Mouse (Mus musculus) WW6 (cell line): ENCODE results near the gene Spn.
"Not testable (repeated sequence)": the region's sequence is repeated elsewhere in the genome, so short reads cannot be mapped to it uniquely, and the experiment has no call there.

Source experiments
- DNase-seq: peaks from one replicate; pipeline ENCODE4 v3.0.0-alpha.2; 2013; ENCODE audit warnings: low read depth, low spot score

Spn gene

GRCm38 (mm10) chr7:127105551-127105950, 32.1 kb downstream of the Spn start:
- no peak for DNase-seq

- peak; percentile 86 for DNase-seq
Observed at GRCm38 (mm10) chr7:127104560-127105332, 32.9 kb downstream of the Spn start.

GRCm38 (mm10) chr7:127103960-127104359, 33.7 kb downstream of the Spn start:
- DNase-seq = no peak

- DNase-seq = no peak
Observed at GRCm38 (mm10) chr7:127102148-127102547, 35.5 kb downstream of the Spn start.

- DNase-seq = no peak
Observed at GRCm38 (mm10) chr7:127101451-127102016, 36.1 kb downstream of the Spn start.

GRCm38 (mm10) chr7:127099528-127099927, 38.1 kb downstream of the Spn start:
- no peak for DNase-seq

- DNase-seq = no peak
Observed at GRCm38 (mm10) chr7:127098950-127099349, 38.7 kb downstream of the Spn start.

- DNase-seq = no peak
Observed at GRCm38 (mm10) chr7:127098521-127098920, 39.1 kb downstream of the Spn start.

GRCm38 (mm10) chr7:127096456-127096855, 41.2 kb downstream of the Spn start:
- no peak for DNase-seq

GRCm38 (mm10) chr7:127093914-127094313, 43.7 kb downstream of the Spn start:
- DNase-seq = no peak

- peak; percentile 78 for DNase-seq
Observed at GRCm38 (mm10) chr7:127091114-127091896, 46.3 kb downstream of the Spn start, which contains the start of gene AI467606. Gene AI467606 (plus strand): TSS chr7:127091359.

- no peak for DNase-seq
Observed at GRCm38 (mm10) chr7:127090154-127091113, 47.2 kb downstream of the Spn start.

GRCm38 (mm10) chr7:127088901-127089845, 48.5 kb downstream of the Spn start:
- no peak for DNase-seq

GRCm38 (mm10) chr7:127088083-127088482, 49.5 kb downstream of the Spn start:
- no peak for DNase-seq

- not testable (repeated sequence) for DNase-seq
Observed at GRCm38 (mm10) chr7:127087278-127088010, 50.2 kb downstream of the Spn start, which contains the start of gene Zg16. Gene Zg16 (minus strand): TSS chr7:127087328.

- not testable (repeated sequence) for DNase-seq
Observed at GRCm38 (mm10) chr7:127085751-127086150, 51.9 kb downstream of the Spn start.

GRCm38 (mm10) chr7:127084794-127085193, 52.8 kb downstream of the Spn start:
- DNase-seq = no peak

- DNase-seq = no peak
Observed at GRCm38 (mm10) chr7:127083689-127084088, 53.9 kb downstream of the Spn start.

- DNase-seq = no peak
Observed at GRCm38 (mm10) chr7:127082995-127083394, 54.6 kb downstream of the Spn start.
